Mouse (Mus musculus) megakaryocyte-erythroid progenitor cell, adult 5-6 weeks (primary cell): ENCODE results near the gene Rnaseh2b. TPM values are rescaled to one million over a fixed set of nuclear protein-coding genes. Genes with fewer than 3 reads are reported as not detected.

Experiments
- ATAC-seq: replicated peaks from 2 replicates; pipeline ENCODE4 v1.8.0; 2016; ENCODE audit warnings: mild to moderate bottlenecking, inconsistent platforms; ENCODE audit not compliant: severe bottlenecking, poor library complexity, low FRiP score, low TSS enrichment
- total RNA-seq, 2 experiments: library from RNA; stranded (forward) in 1 of 2; stranded (reverse) in 1 of 2; fragments of 200-1000, 215-1000 nt in 1 of 2; fragments of >200 nt in 1 of 2; fragmentation: Nextera tagmentation in 1 of 2; gene quantifications; 2 replicates each; pipeline ENCODE4 v1.2.3; 2014 to 2017

The Rnaseh2b gene
- total RNA-seq, 2 experiments from 2014 or later = 81.1 to 97.2 TPM

- ATAC-seq = no peak
Measured at GRCm38 (mm10) chr14:62416742-62417134, 124.3 kb downstream of the Rnaseh2b start.

- ATAC-seq = no peak
Measured at GRCm38 (mm10) chr14:62417501-62417900, 125.1 kb downstream of the Rnaseh2b start.

- no peak for ATAC-seq
Measured at GRCm38 (mm10) chr14:62422265-62422664, 129.9 kb downstream of the Rnaseh2b start.

Other genes starting within 250 kb of the Rnaseh2b start
- not detected in 2 replicates for gene Dleu7, start 458 bp downstream of the Rnaseh2b start, total RNA-seq (2014; fragmentation: Nextera tagmentation)
- gene Dleu7, start 458 bp downstream of the Rnaseh2b start, total RNA-seq (2017) = 1.0 TPM in 1 of 2 replicates, not detected in the other
- gene Gucy1b2, start 163.7 kb downstream of the Rnaseh2b start, total RNA-seq (2014; fragmentation: Nextera tagmentation) = not detected in 2 replicates
- not detected in 2 replicates for gene Gucy1b2, start 163.7 kb downstream of the Rnaseh2b start, total RNA-seq (2017)